Mouse (Mus musculus) spleen, adult 2 months (tissue): ENCODE data around the gene Tex11.

Experiments
- CTCF ChIP-seq: fragments of 200-500 bp; IDR thresholded peaks from 2 replicates; pipeline ENCODE4 v1.5.1; 2011; ENCODE audit warnings: mild to moderate bottlenecking, inconsistent platforms; ENCODE audit not compliant: insufficient read depth, insufficient read length, insufficient replicate concordance; ENCODE audit errors: extremely low read depth
- POLR2A ChIP-seq: fragments of 200-500 bp; IDR thresholded peaks from 2 replicates; pipeline ENCODE4 v1.6.1; 2011; ENCODE audit warnings: low read depth, low read length, inconsistent platforms

GRCm38 (mm10) chrX:100815766-100816165, 243.7 kb downstream of the Tex11 start:
- TF ChIP-seq CTCF = no peak
- TF ChIP-seq POLR2A = no peak
